Mouse (Mus musculus): ENCODE results near the gene Rcbtb1. TPM values are rescaled to one million over a fixed set of nuclear protein-coding genes. Genes with fewer than 3 reads are reported as not detected.
"Not testable (repeated sequence)": the region's sequence is repeated elsewhere in the genome, so short reads cannot be mapped to it uniquely, and the experiment has no call there.

Gene Rcbtb1
- total RNA-seq, 2 experiments from 2014 or later: 26.6 to 32.9 TPM

DNA sequence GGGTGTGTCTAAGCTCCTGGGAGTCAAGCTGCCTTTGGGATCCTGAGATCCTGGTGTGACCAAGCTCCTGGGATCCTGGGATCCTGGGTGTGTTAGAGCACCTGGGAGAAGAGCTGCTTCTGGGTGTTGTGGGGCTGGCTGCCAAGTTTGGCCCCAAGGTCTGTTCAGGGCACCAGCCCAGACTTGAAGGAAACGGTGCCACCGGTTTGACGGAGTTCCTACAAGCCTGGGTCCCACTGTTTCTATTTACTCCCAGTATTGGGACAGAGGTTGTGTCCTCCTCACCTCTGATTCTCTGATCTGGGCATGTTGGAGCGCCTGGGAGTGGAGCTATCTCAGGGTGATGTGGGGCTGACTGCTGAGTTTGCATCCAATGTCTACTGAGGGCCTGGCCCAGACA is 74.0 kb downstream of the Rcbtb1 start:
- not testable (repeated sequence) for DNase-seq

Other genes starting within 250 kb of the Rcbtb1 start
- gene 1700129C05Rik, start 58.3 kb upstream of the Rcbtb1 start, total RNA-seq (2021): not detected
- gene Gm5142, start 22.5 kb upstream of the Rcbtb1 start, total RNA-seq (2021): not detected
- not detected for gene Gm6904, start 59.0 kb downstream of the Rcbtb1 start, total RNA-seq (2021)
- under 1 TPM; 0.36 to 0.39 TPM for gene Phf11a, start 96.3 kb downstream of the Rcbtb1 start, total RNA-seq (2021)
- gene Phf11b, start 140.1 kb downstream of the Rcbtb1 start, total RNA-seq (2021): 1 to 10 TPM in 1 of 2 experiments, under 1 TPM in 1; 0.67 to 1.1 TPM
- gene Phf11d, start 164.3 kb downstream of the Rcbtb1 start, total RNA-seq (2021): 1 to 10 TPM; 3.6 to 5.4 TPM
- under 1 TPM; 0.81 to 0.97 TPM for gene Phf11c, start 194.2 kb downstream of the Rcbtb1 start, total RNA-seq (2021)
- gene Setdb2, start 239.7 kb downstream of the Rcbtb1 start, total RNA-seq (2021): 10 to 100 TPM in 1 of 2 experiments, 1 to 10 TPM in 1; 8.6 to 12.1 TPM
- 10 to 100 TPM; 34.8 to 41.6 TPM for gene Cab39l, start 239.8 kb downstream of the Rcbtb1 start, total RNA-seq (2021)